Mouse (Mus musculus): ENCODE data around the gene Naa15.
A peak's percentile ranks its signal among the peaks of the same experiment; 100 is the strongest.
"Not testable (repeated sequence)": the region's sequence is repeated elsewhere in the genome, so short reads cannot be mapped to it uniquely, and the experiment has no call there.

Gene Naa15

GRCm38 (mm10) chr3:51415098-51416072 lies at the start of gene Naa15:
Gene Naa15, plus strand, starts transcription at chr3:51415148.
- peak; percentile 92 for DNase-seq (ENCODE audit: low spot score)

GRCm38 (mm10) chr3:51365517-51365882 lies 49.4 kb upstream of the Naa15 start:
- DNase-seq (ENCODE audit: low spot score) = no peak

DNA sequence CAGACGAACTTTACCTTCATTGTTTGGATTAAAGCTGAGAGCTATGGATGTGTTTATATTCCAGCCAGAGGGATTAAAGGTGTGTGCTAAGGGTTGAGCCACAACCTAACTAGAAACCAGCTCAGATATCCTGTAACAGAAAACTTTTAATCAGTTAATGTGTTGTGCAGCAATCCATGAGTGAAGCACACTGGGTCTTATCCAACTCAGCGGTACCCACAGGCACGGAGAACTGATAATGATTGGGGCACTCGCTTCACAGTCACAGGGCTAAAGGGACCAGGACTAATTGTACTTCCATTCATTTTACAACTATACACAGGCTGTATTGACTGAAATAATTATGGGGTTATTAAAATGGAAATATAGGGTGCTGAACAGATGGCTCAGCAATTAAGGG lies 48.0 kb upstream of the Naa15 start:
- no peak for DNase-seq (ENCODE audit: low spot score)

GRCm38 (mm10) chr3:51368011-51368410 lies 46.9 kb upstream of the Naa15 start:
- no peak for DNase-seq (ENCODE audit: low spot score)

DNA sequence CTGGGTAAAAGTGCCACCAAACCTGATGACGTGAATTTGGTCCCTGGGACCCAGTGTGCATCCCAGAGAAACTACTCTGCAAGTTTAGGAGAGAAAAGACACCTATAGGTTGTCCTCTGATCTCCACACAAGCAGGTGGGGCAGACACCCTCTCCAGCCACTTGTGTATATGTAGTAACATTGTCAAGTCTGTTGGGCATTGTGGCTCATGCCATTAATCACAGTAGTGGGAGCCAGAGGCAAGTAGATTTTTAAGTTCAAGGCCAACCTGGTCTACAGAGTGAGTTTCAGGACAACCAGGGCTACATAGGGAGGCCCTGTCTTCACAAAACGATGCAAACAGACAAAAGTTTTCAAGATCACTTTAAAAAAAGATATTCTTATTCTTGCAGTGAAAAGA lies 43.1 kb upstream of the Naa15 start:
- DNase-seq (ENCODE audit: low spot score) = no peak

DNA sequence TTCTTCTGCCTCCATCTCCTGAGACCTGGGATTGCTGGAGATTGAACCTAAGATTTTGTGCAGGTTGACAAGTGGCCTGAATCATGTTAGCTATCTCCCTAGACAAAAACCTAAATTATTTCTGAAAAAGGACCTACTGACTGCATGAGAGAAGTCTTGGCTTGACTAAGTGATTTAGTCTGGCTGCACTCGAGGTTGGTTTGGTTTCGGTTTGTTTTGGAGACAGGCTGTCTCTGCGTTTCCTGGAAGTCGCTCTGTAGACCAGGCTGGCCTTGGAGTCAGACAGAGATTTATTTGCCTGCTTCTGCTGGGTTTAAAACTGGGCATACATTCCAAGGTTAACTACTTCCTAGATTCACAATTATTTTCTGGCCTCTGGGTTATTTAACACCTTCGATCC lies 42.1 kb upstream of the Naa15 start:
- DNase-seq (ENCODE audit: low spot score) = no peak

DNA sequence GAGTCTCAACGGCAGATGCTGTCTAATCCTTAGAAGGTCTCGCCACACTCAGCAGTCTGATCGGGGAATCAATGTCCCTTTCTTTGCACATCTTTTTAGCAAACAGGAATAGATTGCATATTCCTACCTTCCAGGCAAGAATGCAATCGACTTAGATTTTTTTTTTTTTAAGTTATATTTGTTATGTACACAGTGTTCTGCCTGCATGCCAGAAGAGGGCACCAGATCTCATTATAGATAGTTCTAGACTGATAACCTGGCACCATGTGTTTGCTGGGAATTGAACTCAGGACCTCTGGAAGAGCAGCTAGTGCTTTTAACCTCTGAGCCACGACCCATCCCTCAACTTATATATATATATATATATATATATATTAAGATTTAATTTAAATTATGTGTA lies 41.4 kb upstream of the Naa15 start:
- no peak for DNase-seq (ENCODE audit: low spot score)

DNA sequence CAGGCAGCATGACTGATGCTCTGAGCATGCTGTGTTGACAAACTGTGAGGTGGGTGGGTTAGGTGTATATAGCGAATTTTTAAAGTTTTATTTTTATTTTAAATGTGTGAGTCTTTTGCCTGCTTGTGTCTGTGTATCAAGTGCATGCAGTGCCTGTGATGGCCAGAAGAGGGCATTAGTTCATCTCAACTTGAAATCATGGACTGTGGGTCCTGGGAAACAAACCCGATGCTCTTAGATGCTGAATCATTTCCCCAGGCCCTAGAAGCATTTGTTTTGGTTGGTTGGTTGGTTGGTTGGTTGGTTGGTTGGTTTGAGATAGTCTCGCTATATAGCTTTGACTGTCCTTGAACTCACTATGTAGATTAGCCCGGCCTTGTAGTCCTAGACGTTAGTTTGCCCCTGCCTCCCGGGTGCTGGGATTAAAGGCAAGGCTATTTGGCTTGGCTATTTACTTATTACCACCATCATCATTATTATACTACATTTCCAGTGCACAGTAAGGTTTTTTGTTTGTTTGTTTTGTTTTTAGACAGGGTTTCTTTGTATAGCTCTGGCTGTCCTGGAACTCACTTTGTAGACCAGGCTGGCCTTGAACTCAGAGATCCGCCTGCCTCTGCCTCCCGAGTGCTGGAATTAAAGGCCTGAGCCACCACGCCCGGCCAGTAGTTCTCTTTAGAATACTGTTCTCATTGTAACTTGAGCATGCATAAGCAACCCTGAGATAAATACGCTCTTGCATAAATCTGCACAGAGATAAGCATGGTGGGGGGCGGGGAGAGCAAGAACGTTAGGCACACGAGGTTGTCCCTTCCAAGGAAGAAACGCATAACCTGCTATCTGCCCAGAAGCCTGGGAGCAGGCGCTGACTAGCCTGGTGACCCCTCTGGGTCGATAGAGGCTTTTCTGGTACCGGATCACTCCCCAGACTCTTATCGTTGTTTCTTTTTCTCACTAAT lies 39.4 kb upstream of the Naa15 start:
- DNase-seq (ENCODE audit: low spot score) = peak; percentile 41

- no peak for DNase-seq (ENCODE audit: low spot score)
Observed at GRCm38 (mm10) chr3:51377878-51378664, 36.9 kb upstream of the Naa15 start.

GRCm38 (mm10) chr3:51378665-51378946 lies 36.3 kb upstream of the Naa15 start:
- no peak for DNase-seq (ENCODE audit: low spot score)

DNA sequence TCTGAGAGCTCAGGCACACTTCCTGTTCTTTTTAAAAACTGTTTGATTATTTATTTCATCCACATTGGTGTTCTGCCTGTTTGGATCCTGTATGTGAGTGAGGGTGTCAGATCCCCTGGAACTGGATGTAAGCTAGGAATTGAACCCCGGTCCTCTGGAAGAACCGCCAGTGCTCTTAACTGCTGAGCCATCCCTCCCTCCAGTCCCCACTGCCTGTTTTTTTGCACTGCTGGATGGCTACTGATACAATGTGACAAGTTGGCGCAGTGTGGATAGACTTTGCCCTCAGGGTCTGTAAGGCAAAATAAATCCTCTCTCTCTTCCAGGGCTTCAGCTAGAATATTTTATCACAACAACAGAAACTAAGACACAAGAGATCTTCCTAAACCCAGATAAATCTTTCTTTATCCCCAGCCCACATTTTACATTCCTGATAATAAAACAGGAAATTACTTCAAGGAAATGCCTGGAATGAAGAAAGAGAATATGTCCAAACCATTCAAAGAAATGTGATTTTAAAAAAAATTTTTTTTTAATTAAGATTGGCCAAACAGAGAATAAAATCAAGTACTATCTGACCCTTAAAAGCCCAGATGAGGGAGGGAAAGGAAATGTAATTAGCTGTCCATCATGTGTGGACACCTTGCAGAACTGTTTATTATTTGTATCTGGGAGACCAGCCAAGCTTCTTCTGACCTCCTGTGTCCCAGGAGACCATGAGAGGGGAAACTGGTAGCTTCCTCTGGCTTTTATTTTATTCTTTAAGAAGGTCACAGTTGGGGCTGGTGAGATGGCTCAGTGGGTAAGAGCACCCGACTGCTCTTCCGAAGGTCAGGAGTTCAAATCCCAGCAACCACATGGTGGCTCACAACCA lies 34.9 kb upstream of the Naa15 start:
- no peak for DNase-seq (ENCODE audit: low spot score)

GRCm38 (mm10) chr3:51380660-51381014 lies 34.3 kb upstream of the Naa15 start:
- no peak for DNase-seq (ENCODE audit: low spot score)

GRCm38 (mm10) chr3:51383409-51383808 lies 31.5 kb upstream of the Naa15 start:
- DNase-seq (ENCODE audit: low spot score) = no peak

DNA sequence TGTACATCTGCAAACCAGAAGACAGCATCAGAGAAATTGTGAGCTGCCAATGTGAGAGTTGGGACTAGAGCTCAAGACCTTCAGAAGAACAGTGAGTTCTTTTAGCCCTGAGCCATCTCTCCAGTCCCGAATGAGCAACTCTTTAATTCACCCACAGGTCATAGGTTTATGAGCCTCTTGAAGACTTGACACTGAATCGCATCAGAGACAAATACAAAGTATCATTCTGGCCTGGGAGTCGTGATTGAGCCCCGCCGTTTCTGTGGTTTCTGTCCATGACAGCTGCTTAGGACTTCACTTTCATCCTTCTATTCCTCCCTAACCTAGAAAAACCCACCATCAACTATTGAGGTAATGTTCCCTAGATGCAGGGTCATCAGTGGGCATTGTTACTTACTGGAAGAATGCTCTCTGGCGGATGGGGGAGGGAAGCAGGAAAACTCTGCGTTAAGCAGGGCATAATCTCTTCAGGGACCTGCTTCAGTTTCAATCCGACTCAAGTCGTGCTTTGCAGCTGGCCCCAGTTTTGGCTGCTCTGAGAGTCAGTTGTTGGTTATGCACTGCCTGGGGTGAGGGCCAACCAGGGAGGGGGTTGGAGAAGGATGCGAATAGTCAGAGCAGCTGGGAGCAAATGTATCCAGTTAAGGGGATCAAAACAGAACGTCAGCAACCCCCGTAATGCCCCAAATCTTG lies 28.4 kb upstream of the Naa15 start:
- DNase-seq (ENCODE audit: low spot score) = no peak

GRCm38 (mm10) chr3:51387134-51387451 lies 27.9 kb upstream of the Naa15 start:
- DNase-seq (ENCODE audit: low spot score) = no peak

- DNase-seq (ENCODE audit: low spot score) = no peak
Observed at GRCm38 (mm10) chr3:51387868-51388381, 27.0 kb upstream of the Naa15 start.

DNA sequence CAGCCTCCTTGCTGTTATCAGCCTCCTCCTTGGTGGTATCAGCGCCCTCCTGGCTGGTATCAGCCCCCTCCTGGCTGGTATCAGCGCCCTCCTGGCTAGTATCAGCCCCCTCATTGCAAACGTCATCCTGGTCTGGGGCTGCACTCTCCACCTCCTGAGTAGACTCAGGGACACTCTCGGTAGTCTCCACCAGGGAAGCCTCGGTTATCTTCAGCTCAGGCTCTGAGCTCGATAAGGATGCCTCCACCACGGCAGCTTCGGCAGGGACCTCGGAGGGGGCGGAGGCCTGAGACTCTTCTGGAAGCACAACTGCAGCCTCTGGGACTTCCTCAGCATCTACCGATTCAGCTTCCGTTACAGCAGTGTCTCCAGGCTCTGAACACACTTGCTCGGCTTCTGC lies 26.0 kb upstream of the Naa15 start:
- DNase-seq (ENCODE audit: low spot score) = no peak

DNA sequence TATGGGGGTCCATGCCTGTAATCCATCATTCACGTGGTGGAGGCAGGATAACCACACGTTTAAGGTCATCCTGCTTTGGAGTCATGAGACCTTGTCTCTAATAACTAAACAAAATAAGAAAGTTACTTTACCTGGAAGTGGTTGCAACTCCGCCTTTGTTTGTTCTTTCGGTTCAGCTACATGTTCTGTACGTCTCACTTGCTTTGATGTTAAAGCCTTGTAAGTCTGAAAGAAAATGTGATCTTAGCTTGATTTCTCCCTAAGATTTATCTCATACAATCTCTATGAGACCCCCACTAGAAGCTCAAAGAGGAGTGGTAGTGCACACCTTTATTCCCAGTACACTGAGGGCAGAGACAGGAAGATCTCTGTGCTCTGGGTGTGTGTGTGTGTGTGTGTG lies 23.9 kb upstream of the Naa15 start:
- no peak for DNase-seq (ENCODE audit: low spot score)

DNA sequence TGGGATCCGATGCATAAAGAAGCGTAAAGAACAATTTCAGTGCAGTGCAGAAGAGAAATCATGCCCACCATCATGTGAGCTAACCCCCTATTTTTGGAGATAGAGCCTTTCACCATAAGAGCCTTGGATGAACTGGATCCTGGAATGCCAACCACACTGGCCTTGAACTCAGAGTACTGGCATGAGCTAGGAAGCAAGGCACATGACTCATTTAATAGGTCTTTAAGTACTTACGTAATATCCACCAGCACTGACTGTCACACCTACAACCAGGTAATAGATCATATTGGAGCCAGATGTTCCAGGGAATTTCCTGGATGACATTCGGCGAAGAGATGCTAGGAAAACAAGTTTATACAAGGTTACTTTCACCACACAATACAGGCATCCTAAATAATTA lies 23.4 kb upstream of the Naa15 start:
- no peak for DNase-seq (ENCODE audit: low spot score)

DNA sequence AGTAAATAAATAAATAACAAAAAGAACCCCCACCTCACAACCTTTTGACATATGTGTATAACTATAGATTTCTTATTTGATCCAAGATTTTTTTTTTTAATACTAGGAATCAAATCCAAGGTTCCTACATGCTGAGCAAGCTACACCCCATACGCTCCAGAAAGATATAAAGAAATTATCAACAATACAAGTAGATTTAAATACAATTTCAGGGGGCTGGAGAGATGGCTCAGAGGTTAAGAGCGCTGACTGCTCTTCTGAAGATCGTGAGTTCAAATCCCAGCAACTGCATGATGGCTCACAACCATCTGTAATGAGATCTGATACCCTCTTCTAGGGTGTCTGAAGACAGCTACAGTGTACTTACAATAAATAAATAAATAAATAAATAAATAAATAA lies 21.9 kb upstream of the Naa15 start:
- DNase-seq (ENCODE audit: low spot score) = not testable (repeated sequence)

- no peak for DNase-seq (ENCODE audit: low spot score)
Observed at GRCm38 (mm10) chr3:51393651-51394050, 21.3 kb upstream of the Naa15 start.

Data from spleen, adult 12 weeks (tissue).